Mouse (Mus musculus): Measurements from ENCODE around the gene Ms4a4b. TPM values are rescaled to one million over a fixed set of nuclear protein-coding genes. Genes with fewer than 3 reads are reported as not detected.

Ms4a4b gene
- total and polyA plus RNA-seq, 2 experiments, result 0.65 to 1.9 TPM

- Histone ChIP-seq H3K9ac (ENCODE audit: low read depth, low read length) (no peak overlapping the region), H3K27ac (replicated peaks; ENCODE audit: insufficient read depth, low read depth, low read length) (no peak overlapping the region), H3K4me1 (ENCODE audit: control insufficient read depth, insufficient read depth, low read length) (no peaks in the 10 kb centered on the region), H3K4me3 (ENCODE audit: insufficient read depth, low read depth, low read length) (no peak overlapping the region), H3K27me3 (ENCODE audit: control insufficient read depth, insufficient read depth, low read length) (no peaks in the 10 kb centered on the region), H3K79me2 (ENCODE audit: control insufficient read depth, insufficient read depth, low read length) (no peaks in the 10 kb centered on the region), H3K36me3 (ENCODE audit: control insufficient read depth, insufficient read depth, low read length) (no peaks in the 10 kb centered on the region)
- no peak for DNase-seq (ENCODE audit: extremely low read depth, low read depth, low spot score)
- 93% methylated on average over 2 of the region's 2 CpGs for WGBS
- TF ChIP-seq CTCF (IDR thresholded peaks at IDR 0.05; ENCODE audit: low read depth, low read length) (no peak), POLR2A (IDR thresholded peaks at IDR 0.05; ENCODE audit: extremely low read depth, insufficient read depth, low read length) (no peak)
Measured at GRCm38 (mm10) chr19:11482684-11483083, 39.3 kb downstream of the Ms4a4b start.

- H3K79me2 ChIP-seq (ENCODE audit: control insufficient read depth, insufficient read depth, low read length), result no peaks in the 10 kb centered on the region
- 71% methylated on average over 4 of the region's 4 CpGs for WGBS
- TF ChIP-seq POLR2A (IDR thresholded peaks at IDR 0.05; ENCODE audit: extremely low read depth, insufficient read depth, low read length) (no peak), CTCF (IDR thresholded peaks at IDR 0.05; ENCODE audit: low read depth, low read length) (no peak)
- no peaks in the 10 kb centered on the region for H3K4me1 ChIP-seq (ENCODE audit: control insufficient read depth, insufficient read depth, low read length)
- H3K4me3 ChIP-seq (ENCODE audit: insufficient read depth, low read depth, low read length), result no peak overlapping the region
- no peak for DNase-seq (ENCODE audit: extremely low read depth, low read depth, low spot score)
- no peak overlapping the region for H3K27ac ChIP-seq (replicated peaks; ENCODE audit: insufficient read depth, low read depth, low read length)
- H3K9ac ChIP-seq (ENCODE audit: low read depth, low read length), result no peak overlapping the region
- H3K36me3 ChIP-seq (ENCODE audit: control insufficient read depth, insufficient read depth, low read length), result no peaks in the 10 kb centered on the region
- no peaks in the 10 kb centered on the region for H3K27me3 ChIP-seq (ENCODE audit: control insufficient read depth, insufficient read depth, low read length)
Measured at GRCm38 (mm10) chr19:11483941-11484340, 40.6 kb downstream of the Ms4a4b start.

GRCm38 (mm10) chr19:11484388-11484787, 41.0 kb downstream of the Ms4a4b start:
- no peak overlapping the region for H3K9ac ChIP-seq (ENCODE audit: low read depth, low read length)
- no peaks in the 10 kb centered on the region for H3K27me3 ChIP-seq (ENCODE audit: control insufficient read depth, insufficient read depth, low read length)
- no peak overlapping the region for H3K4me3 ChIP-seq (ENCODE audit: insufficient read depth, low read depth, low read length)
- 84% methylated on average over 3 of the region's 3 CpGs for WGBS
- H3K27ac ChIP-seq (replicated peaks; ENCODE audit: insufficient read depth, low read depth, low read length), result no peak overlapping the region
- H3K4me1 ChIP-seq (ENCODE audit: control insufficient read depth, insufficient read depth, low read length), result no peaks in the 10 kb centered on the region
- TF ChIP-seq POLR2A (IDR thresholded peaks at IDR 0.05; ENCODE audit: extremely low read depth, insufficient read depth, low read length), result no peak
- TF ChIP-seq CTCF (IDR thresholded peaks at IDR 0.05; ENCODE audit: low read depth, low read length), result no peak
- DNase-seq (ENCODE audit: extremely low read depth, low read depth, low spot score), result no peak
- H3K36me3 ChIP-seq (ENCODE audit: control insufficient read depth, insufficient read depth, low read length), result no peaks in the 10 kb centered on the region
- no peaks in the 10 kb centered on the region for H3K79me2 ChIP-seq (ENCODE audit: control insufficient read depth, insufficient read depth, low read length)

GRCm38 (mm10) chr19:11485266-11485665, 41.9 kb downstream of the Ms4a4b start:
- no peak for DNase-seq (ENCODE audit: extremely low read depth, low read depth, low spot score)
- Histone ChIP-seq H3K27me3 (ENCODE audit: control insufficient read depth, insufficient read depth, low read length) (no peaks in the 10 kb centered on the region), H3K36me3 (ENCODE audit: control insufficient read depth, insufficient read depth, low read length) (no peaks in the 10 kb centered on the region), H3K9ac (ENCODE audit: low read depth, low read length) (no peak overlapping the region), H3K4me1 (ENCODE audit: control insufficient read depth, insufficient read depth, low read length) (no peaks in the 10 kb centered on the region), H3K4me3 (ENCODE audit: insufficient read depth, low read depth, low read length) (no peak overlapping the region), H3K79me2 (ENCODE audit: control insufficient read depth, insufficient read depth, low read length) (no peaks in the 10 kb centered on the region), H3K27ac (replicated peaks; ENCODE audit: insufficient read depth, low read depth, low read length) (no peak overlapping the region)
- WGBS, result 83% methylated on average over 3 of the region's 3 CpGs
- TF ChIP-seq CTCF (IDR thresholded peaks at IDR 0.05; ENCODE audit: low read depth, low read length) (no peak), POLR2A (IDR thresholded peaks at IDR 0.05; ENCODE audit: extremely low read depth, insufficient read depth, low read length) (no peak)

- Histone ChIP-seq H3K4me1 (ENCODE audit: control insufficient read depth, insufficient read depth, low read length) (no peaks in the 10 kb centered on the region), H3K27ac (replicated peaks; ENCODE audit: insufficient read depth, low read depth, low read length) (no peak within 1 kb of the TSS), H3K9ac (ENCODE audit: low read depth, low read length) (no peak within 1 kb of the TSS), H3K4me3 (ENCODE audit: insufficient read depth, low read depth, low read length) (no peak within 1 kb of the TSS), H3K36me3 (ENCODE audit: control insufficient read depth, insufficient read depth, low read length) (no peaks in the 10 kb centered on the region), H3K79me2 (ENCODE audit: control insufficient read depth, insufficient read depth, low read length) (no peaks in the 10 kb centered on the region), H3K27me3 (ENCODE audit: control insufficient read depth, insufficient read depth, low read length) (no peaks in the 10 kb centered on the region)
- TF ChIP-seq POLR2A (IDR thresholded peaks at IDR 0.05; ENCODE audit: extremely low read depth, insufficient read depth, low read length), result no peak
- no peak for TF ChIP-seq CTCF (IDR thresholded peaks at IDR 0.05; ENCODE audit: low read depth, low read length)
- WGBS, result 82% methylated on average over 2 of the region's 2 CpGs
- DNase-seq (ENCODE audit: extremely low read depth, low read depth, low spot score), result no peak
Measured at GRCm38 (mm10) chr19:11485746-11486145, 42.4 kb downstream of the Ms4a4b start, which contains the start of gene Gm8369. Gm8369 (plus strand) TSS chr19:11485938.

- TF ChIP-seq CTCF (IDR thresholded peaks at IDR 0.05; ENCODE audit: low read depth, low read length) (no peak), POLR2A (IDR thresholded peaks at IDR 0.05; ENCODE audit: extremely low read depth, insufficient read depth, low read length) (no peak)
- Histone ChIP-seq H3K79me2 (ENCODE audit: control insufficient read depth, insufficient read depth, low read length) (no peaks in the 10 kb centered on the region), H3K4me3 (ENCODE audit: insufficient read depth, low read depth, low read length) (no peak overlapping the region), H3K4me1 (ENCODE audit: control insufficient read depth, insufficient read depth, low read length) (no peaks in the 10 kb centered on the region), H3K27me3 (ENCODE audit: control insufficient read depth, insufficient read depth, low read length) (no peaks in the 10 kb centered on the region), H3K36me3 (ENCODE audit: control insufficient read depth, insufficient read depth, low read length) (no peaks in the 10 kb centered on the region), H3K9ac (ENCODE audit: low read depth, low read length) (no peak overlapping the region), H3K27ac (replicated peaks; ENCODE audit: insufficient read depth, low read depth, low read length) (no peak overlapping the region)
- no peak for DNase-seq (ENCODE audit: extremely low read depth, low read depth, low spot score)
- WGBS, result 82% methylated on average over 1 of the region's 1 CpGs
Measured at GRCm38 (mm10) chr19:11486599-11486998, 43.2 kb downstream of the Ms4a4b start.

Data from liver, adult 2 months (tissue).